Mouse (Mus musculus) pancreas, adult 10 weeks (tissue): Measurements from ENCODE around the gene Eea1. TPM values are rescaled to one million over a fixed set of nuclear protein-coding genes. Genes with fewer than 3 reads are reported as not detected.

Source experiments
- polyA plus RNA-seq: library from polyadenylated mRNA; stranded (reverse); fragments of 350-450 nt; fragmentation: Illumina TruSeq; extraction: RNeasy Lipid Tissue Mini Kit (QIAGEN cat#74804); gene quantifications from one replicate; pipeline ENCODE4 v1.2.3, GENCODE M21; 2015; ENCODE audit warnings: low read depth, low replicate concordance; ENCODE audit not compliant: insufficient read depth

The Eea1 gene
- 4.9 TPM for polyA plus RNA-seq

GRCm38 (mm10) chr10:95940046-95940900 is at the start of gene Eea1:
Gene Eea1 (plus strand): TSS chr10:95940650.

Other genes with a start within 250 kb of the Eea1 start
- gene Gm33543, start 97.7 kb upstream of the Eea1 start, polyA plus RNA-seq = not detected
- gene Gm5426, start 196.0 kb downstream of the Eea1 start, polyA plus RNA-seq = not detected